ENCODE assay signal across 27 mouse cellular contexts in the genomic region with DNA sequence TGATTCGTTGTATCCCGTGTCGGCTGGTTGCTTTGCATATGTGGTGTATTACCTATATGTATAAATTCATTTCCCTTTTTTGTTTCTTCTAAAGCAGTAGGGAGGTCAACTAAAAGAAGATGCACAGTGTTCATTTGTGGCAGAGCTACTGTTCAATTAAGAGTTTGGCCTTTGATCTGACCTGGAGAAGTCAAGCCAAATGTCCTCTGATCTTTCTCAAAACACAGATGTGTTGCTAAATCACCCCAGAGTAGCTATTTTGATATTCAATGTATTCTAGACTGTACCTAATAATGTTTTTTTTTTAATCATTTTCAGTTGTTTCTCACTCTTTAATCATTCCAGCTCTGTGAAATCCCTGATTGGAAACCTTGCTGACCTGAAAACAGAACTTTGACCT.
"Had no signal": no experiment of that assay in that cellular context is flagged by ENCODE, and none has a peak within 500 bp of the region (broad histone marks: within the 10 kb centered on the region; RNA-seq: fewer than 3 reads in every experiment).

No protein-coding gene starts in this region.

- H3K4me3 ChIP-seq: embryonic facial prominence, embryonic 10.5 days; embryonic facial prominence, embryonic 12.5 days; embryonic facial prominence, embryonic 13.5 days; embryonic facial prominence, embryonic 15.5 days; erythroblast, embryonic 14.5 days; forebrain, embryonic 10.5 days; forebrain, embryonic 12.5 days; forebrain, embryonic 13.5 days; forebrain, embryonic 15.5 days; gastrocnemius, adult 2 months; heart, adult 2 months had no signal

- DNase-seq: cerebellum, adult 8-10 months; cerebellum, adult 9-10 months; cerebellum, adult 9-11 months; cerebellum, postnatal 10 days; cerebellum, postnatal 14 days; cerebellum, postnatal 25 days; cerebellum, postnatal 36 days; embryo, embryonic 11 days; forebrain, postnatal 0 days; gastrocnemius, adult 2 months; gastrocnemius, postnatal 10 days; gastrocnemius, postnatal 14 days; gastrocnemius, postnatal 25 days; gastrocnemius, postnatal 36 days; heart, adult 18-20 months; heart, adult 2 months had no signal

- H3K9ac ChIP-seq: embryonic facial prominence, embryonic 12.5 days; embryonic facial prominence, embryonic 13.5 days; embryonic facial prominence, embryonic 15.5 days; forebrain, embryonic 12.5 days; forebrain, embryonic 13.5 days; forebrain, embryonic 15.5 days; forebrain, postnatal 0 days had no signal

- H3K27ac ChIP-seq: embryonic facial prominence, embryonic 10.5 days; embryonic facial prominence, embryonic 12.5 days; embryonic facial prominence, embryonic 13.5 days; embryonic facial prominence, embryonic 15.5 days; forebrain, embryonic 10.5 days; forebrain, embryonic 12.5 days; forebrain, embryonic 13.5 days; forebrain, embryonic 15.5 days; gastrocnemius, adult 2 months; heart, adult 2 months had no signal

- H3K9me3 ChIP-seq: embryonic facial prominence, embryonic 10.5 days; embryonic facial prominence, embryonic 12.5 days; embryonic facial prominence, embryonic 13.5 days; embryonic facial prominence, embryonic 15.5 days; forebrain, embryonic 10.5 days; forebrain, embryonic 12.5 days; forebrain, embryonic 13.5 days; forebrain, embryonic 15.5 days had no signal

- ATAC-seq: forebrain, embryonic 13.5 days; forebrain, embryonic 14.5 days; forebrain, embryonic 15.5 days; forebrain, embryonic 16.5 days; forebrain, postnatal 0 days had no signal

- H3K4me1 ChIP-seq: embryonic facial prominence, embryonic 10.5 days; embryonic facial prominence, embryonic 12.5 days; embryonic facial prominence, embryonic 13.5 days; embryonic facial prominence, embryonic 15.5 days; forebrain, embryonic 10.5 days; forebrain, embryonic 12.5 days; forebrain, embryonic 13.5 days; forebrain, embryonic 15.5 days had no signal

- H3K36me3 ChIP-seq: embryonic facial prominence, embryonic 10.5 days; embryonic facial prominence, embryonic 12.5 days; embryonic facial prominence, embryonic 13.5 days; embryonic facial prominence, embryonic 15.5 days; forebrain, embryonic 10.5 days; forebrain, embryonic 12.5 days; forebrain, embryonic 15.5 days had no signal

- H3K4me2 ChIP-seq: embryonic facial prominence, embryonic 12.5 days; embryonic facial prominence, embryonic 13.5 days; embryonic facial prominence, embryonic 15.5 days; forebrain, embryonic 12.5 days; forebrain, embryonic 13.5 days; forebrain, embryonic 15.5 days had no signal

- H3K27me3 ChIP-seq: embryonic facial prominence, embryonic 12.5 days; embryonic facial prominence, embryonic 13.5 days; embryonic facial prominence, embryonic 15.5 days; forebrain, embryonic 12.5 days; forebrain, embryonic 13.5 days; forebrain, embryonic 15.5 days had no signal
